Mouse (Mus musculus): ENCODE results near the gene Slc4a10. TPM values are rescaled to one million over a fixed set of nuclear protein-coding genes. Genes with fewer than 3 reads are reported as not detected.

Slc4a10 gene
- total RNA-seq, 2 experiments from 2014 or later, result not detected

Other genes starting within 250 kb of the Slc4a10 start
- gene Tbr1, start 243.5 kb upstream of the Slc4a10 start, total RNA-seq (2014; fragmentation: Nextera tagmentation), result 0.55 TPM in 1 of 2 replicates, not detected in the other
- 0.19 and 1.1 TPM in 2 replicates for gene Tbr1, start 243.5 kb upstream of the Slc4a10 start, total RNA-seq (2017)

Measured in megakaryocyte-erythroid progenitor cell, adult 5-6 weeks (primary cell).